Mouse (Mus musculus) embryo, embryonic 10 days (tissue): ENCODE measurements at regions not wholly inside any gene's neighbourhood (a gene's known extent, or its start where the extent isn't known, plus 50 kb on each side); places are given as distances from the start of the nearest gene placed in this dataset.
A peak's percentile ranks its signal among the peaks of the same experiment; 100 is the strongest.
"Not testable (repeated sequence)": the region's sequence is repeated elsewhere in the genome, so short reads cannot be mapped to it uniquely, and the experiment has no call there.

Experiments used
- DNase-seq: peaks from one replicate; pipeline ENCODE4 v3.0.0-alpha.2; 2015; ENCODE audit warnings: low spot score

- DNase-seq, result peak; percentile 21
Measured at GRCm38 (mm10) chr16:73155447-73155846, 847.3 kb downstream of the Robo1 start.

- DNase-seq, result not testable (repeated sequence)
Measured at GRCm38 (mm10) chr16:73127927-73128326, 819.8 kb downstream of the Robo1 start.

- peak; percentile 36 for DNase-seq
Measured at GRCm38 (mm10) chr16:73120568-73120967, 812.5 kb downstream of the Robo1 start.

- peak; percentile 57 for DNase-seq
Measured at GRCm38 (mm10) chr16:73117338-73117737, 809.2 kb downstream of the Robo1 start.

GRCm38 (mm10) chr16:73108021-73108452 is 799.9 kb downstream of the Robo1 start:
- DNase-seq, result no peak

GRCm38 (mm10) chr16:73107608-73108007 is 799.5 kb downstream of the Robo1 start:
- DNase-seq, result no peak

- no peak for DNase-seq
Measured at GRCm38 (mm10) chr16:73105496-73105895, 797.4 kb downstream of the Robo1 start.

- no peak for DNase-seq
Measured at GRCm38 (mm10) chr16:73100273-73100672, 792.2 kb downstream of the Robo1 start.

GRCm38 (mm10) chr16:73098760-73099159 is 790.7 kb downstream of the Robo1 start:
- DNase-seq, result peak; percentile 65

GRCm38 (mm10) chr16:73097176-73097575 is 789.1 kb downstream of the Robo1 start:
- peak; percentile 43 for DNase-seq

- peak; percentile 46 for DNase-seq
Measured at GRCm38 (mm10) chr16:73096091-73097083, 788.3 kb downstream of the Robo1 start.
